Mouse (Mus musculus) heart, postnatal 4 days (tissue): Measurements from ENCODE around the gene Tmbim1. TPM values are rescaled to one million over a fixed set of nuclear protein-coding genes. Genes with fewer than 3 reads are reported as not detected.
"Not testable (repeated sequence)": the region's sequence is repeated elsewhere in the genome, so short reads cannot be mapped to it uniquely, and the experiment has no call there.

ENCODE experiments used
- DNase-seq: peaks from one replicate; pipeline ENCODE4 v3.0.0; 2021
- total RNA-seq, 2 experiments: library from RNA; stranded (reverse); gene quantifications; 2 replicates each; pipeline ENCODE4 v1.2.3; 2021

The Tmbim1 gene
- total RNA-seq, 2 experiments from 2014 or later: 43.4 to 44.3 TPM

DNA sequence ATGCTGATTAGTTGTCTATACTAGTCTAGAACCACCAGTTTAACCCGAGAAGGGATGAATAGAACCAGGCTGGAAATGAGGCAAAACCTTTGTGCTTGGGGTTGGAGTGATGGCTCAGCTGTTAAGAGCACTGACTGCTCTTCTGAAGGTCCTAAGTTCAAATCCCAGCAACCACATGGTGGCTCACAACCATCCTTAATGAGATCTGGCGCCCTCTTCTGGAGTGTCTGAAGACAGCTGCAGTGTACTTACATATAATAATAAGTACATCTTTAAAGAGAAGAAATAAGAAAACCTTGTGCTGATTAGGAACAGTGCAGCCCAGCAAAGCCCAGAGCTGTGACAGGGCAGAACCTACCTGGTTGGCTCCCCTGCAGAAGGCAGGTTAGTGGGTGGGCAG lies 21.5 kb upstream of the Tmbim1 start:
- not testable (repeated sequence) for DNase-seq

GRCm38 (mm10) chr1:74321396-74321795 lies 16.0 kb upstream of the Tmbim1 start:
- DNase-seq: no peak

- no peak for DNase-seq
These were observed 13.3 kb upstream of the Tmbim1 start for GRCm38 (mm10) chr1:74318711-74319110.

- DNase-seq: no peak
These were observed 10.8 kb upstream of the Tmbim1 start for GRCm38 (mm10) chr1:74316114-74316827.

DNA sequence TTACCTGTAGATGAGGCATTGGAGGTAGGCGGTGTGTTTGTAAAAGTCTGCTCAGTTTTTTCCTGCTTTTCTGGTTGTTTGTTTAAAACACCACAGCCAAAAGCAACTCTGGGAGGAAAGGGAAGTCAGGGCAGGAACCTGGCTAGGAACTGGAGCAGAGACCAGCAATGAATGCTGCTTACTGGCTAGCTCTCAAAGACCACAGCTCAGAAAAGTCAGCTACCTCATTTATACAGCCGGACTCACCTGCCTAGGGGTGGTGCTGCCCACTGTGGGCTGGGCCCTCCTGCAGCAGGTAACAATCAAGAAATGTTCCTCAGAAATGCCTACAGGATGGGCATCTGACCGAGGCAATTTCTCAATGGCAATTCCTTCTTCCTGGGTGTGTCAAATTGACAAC lies 9.4 kb upstream of the Tmbim1 start:
- no peak for DNase-seq

GRCm38 (mm10) chr1:74313049-74313692 lies 7.7 kb upstream of the Tmbim1 start:
- DNase-seq: peak; percentile 75

- DNase-seq: peak; percentile 55
These were observed 4.3 kb upstream of the Tmbim1 start for GRCm38 (mm10) chr1:74309767-74310166.

DNA sequence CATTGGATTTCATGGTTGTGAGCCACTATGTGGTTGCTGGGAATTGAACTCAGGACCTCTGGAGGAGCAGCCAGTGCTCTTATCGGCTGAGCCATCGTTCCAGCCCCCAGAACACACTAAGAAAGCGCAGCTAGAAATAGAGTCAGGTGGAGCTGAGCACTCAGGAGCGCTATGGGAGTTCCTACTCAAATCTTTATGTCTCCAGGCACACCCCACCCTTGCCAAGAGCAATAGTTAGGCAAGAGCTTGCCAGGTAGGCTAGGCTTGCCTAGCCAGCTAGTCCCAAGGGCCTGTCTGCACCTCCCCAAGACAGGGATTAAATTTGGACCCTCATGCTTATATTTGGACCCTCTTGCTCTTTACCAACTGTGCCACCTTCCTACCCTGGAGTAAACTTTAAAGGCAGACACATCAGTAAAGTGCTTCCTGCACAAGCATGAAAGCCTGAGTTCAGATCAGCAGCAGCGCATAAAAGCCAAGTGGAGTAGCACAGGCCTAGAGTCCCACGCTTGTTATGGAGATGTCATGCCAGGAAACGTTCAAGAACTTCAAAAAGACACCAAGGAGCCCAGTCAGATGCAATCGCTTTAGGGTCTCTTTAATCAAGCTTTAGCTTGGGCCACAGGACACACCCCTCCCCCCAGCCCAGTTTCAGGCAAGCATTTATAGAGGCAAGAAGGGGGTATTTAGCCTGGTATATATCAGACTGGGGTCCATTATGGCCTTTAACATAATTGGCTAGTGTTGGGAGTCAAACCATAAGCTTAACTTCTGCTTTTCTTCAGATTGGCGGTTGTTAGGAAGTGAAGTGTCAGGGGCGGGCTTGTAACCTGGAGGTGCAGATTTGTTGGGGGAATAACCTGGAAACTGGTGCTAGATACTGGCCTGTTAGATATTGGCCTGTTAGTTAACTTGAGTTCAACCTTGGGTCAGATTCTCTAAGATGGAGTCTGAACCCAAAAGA lies 2.9 kb upstream of the Tmbim1 start:
- no peak for DNase-seq

GRCm38 (mm10) chr1:74307146-74307545 lies 1.7 kb upstream of the Tmbim1 start:
- no peak for DNase-seq

- DNase-seq: no peak
These were observed 476 bp downstream of the Tmbim1 start for GRCm38 (mm10) chr1:74304946-74305345.

GRCm38 (mm10) chr1:74304339-74304790 lies 1.1 kb downstream of the Tmbim1 start:
- DNase-seq: no peak

GRCm38 (mm10) chr1:74303509-74304338 lies 1.7 kb downstream of the Tmbim1 start:
- DNase-seq: peak; percentile 84

DNA sequence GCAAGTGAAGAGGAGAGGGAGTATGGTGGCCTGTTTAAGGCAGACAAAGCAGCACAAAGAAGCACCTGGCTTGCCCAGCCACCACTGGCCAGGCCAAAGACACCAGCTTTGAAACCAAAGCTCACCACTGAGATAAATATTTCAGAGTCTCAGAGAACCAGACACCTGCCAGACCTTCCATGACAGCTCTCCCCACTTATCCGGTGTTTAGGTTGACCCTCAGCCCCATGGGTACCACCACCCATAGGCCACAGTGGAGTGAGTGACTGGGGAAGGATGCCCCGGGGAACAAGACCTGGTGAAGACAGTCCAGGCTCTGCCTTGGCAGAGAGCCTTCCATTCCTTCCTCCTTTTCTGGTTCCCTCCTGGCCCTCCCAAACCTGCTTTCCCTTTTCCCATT lies 2.6 kb downstream of the Tmbim1 start:
- no peak for DNase-seq

DNA sequence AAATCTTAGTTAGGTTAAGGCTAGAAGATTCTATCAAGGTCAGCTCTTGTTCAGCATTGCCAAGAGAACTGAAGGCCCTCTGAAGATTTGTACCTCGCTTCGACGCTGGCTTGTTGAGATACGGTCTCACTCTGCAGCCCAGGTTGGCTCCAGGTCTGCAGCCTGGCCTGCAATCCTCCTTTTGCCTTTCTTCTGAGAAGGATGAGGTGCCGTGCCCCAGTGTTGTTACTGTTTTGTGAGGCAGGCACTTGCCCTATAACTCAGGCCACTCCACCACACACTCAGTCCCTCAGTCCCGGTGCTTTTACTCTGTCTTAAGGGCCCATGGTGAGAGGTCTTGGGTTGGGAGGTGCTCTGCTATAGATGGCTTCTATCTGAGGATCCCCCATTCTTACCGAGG lies 3.2 kb downstream of the Tmbim1 start:
- no peak for DNase-seq

DNA sequence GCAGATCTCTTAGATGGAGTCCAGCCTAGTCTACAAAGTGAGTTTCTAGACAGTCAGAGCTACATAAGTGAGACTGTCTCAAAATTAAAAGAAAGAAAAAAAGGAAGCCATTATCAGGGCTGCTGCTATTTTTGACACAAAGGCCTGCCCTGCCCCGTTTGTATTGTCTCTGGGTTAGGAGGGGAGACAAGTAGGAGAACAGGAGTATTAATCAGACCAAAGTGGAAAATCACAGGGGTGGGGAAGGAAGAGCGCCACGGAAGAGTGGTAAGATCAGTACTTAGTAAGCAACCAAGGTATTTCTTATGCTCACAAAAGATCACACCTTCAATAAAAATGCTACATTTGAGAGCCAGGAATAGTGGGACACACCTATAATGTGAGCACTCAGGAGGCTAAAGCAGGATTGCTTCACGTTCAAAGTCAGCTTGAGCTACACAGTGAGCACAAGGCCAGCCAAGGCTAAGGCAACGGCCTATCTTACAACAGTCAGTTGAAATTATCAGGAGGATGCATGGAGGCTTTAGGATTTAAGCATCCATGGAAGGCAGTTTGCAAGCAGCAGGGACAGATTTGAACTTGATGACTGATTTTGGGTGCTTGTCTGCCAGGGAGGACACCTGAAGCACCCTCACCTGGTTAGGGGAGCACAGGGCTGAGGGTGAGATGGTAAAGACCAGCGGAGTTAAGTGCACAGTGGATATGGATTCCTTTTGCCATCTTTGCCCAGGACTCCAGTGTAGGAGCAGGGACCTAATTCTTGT lies 4.9 kb downstream of the Tmbim1 start:
- DNase-seq: no peak

DNA sequence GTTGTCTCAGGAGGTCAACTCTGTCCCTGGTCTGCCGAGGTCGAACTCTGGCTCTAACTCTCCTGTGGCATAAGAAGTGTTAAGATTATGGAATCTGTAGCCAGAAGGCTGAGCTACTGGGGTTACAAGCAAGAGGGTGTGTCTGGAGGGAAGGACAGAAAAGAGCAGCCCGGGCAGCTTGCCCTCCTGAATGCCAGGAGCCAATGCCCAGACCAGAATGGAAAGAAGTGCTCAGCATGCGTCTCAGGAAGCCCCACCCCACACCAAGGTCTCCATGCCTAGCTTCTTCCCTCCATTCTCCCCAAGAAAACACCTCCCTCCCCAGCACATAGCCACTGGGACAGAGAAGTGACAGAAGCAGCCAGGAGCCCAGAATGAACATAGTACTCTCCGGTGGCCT lies 6.4 kb downstream of the Tmbim1 start:
- peak; percentile 71 for DNase-seq

- DNase-seq: no peak
These were observed 7.2 kb downstream of the Tmbim1 start for GRCm38 (mm10) chr1:74298157-74298750.

GRCm38 (mm10) chr1:74297269-74297668 lies 8.2 kb downstream of the Tmbim1 start:
- peak; percentile 54 for DNase-seq

DNA sequence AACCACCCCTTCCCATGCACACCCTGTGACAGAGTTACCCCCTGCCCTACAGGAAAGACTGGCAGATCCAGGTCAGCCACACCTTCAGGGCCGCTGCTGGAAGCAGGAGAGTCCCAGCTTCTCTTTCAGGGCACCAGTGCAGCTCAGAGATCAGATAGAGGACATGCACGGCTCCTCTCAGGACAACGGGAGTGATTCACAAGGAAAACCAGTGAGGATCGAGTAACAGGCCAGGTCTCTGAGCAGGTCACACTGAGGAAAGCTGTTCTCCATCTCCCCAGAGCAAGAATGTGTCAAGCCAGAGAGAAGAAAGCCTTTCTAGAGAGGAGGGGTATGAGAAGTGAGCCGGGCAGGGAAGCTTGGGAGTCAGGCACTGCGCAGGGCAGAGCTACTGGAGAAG lies 8.9 kb downstream of the Tmbim1 start:
- no peak for DNase-seq

GRCm38 (mm10) chr1:74295456-74296171 lies 9.8 kb downstream of the Tmbim1 start:
- DNase-seq: peak; percentile 93
